Mouse (Mus musculus): Measurements from ENCODE around the gene Rftn1.

The Rftn1 gene

DNA sequence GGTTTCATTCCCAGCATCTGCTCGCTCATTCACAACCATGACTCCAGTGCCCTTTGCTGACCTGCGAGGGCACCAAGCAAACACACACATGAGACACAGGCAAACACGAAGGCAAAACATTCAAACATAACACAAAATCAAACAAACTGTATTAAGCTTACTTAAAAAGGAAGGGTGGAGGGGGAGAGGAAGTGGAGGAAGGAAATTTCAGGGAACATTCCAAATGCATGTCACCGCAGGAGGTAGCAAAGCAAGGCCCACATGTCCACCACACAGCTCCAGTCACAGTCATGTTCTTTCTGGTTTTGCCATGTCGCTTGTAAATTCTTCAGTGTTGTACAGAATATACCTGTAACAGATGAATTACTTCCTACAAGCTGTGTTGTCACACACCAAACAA is 207.0 kb downstream of the Rftn1 start:
- DNase-seq (ENCODE audit: low spot score in 2 of 2), result no peak

- DNase-seq (ENCODE audit: low spot score in 2 of 2), result no peak
Measured at GRCm38 (mm10) chr17:49982611-49983390, 207.7 kb downstream of the Rftn1 start.

- no peak for DNase-seq (ENCODE audit: low spot score in 2 of 2)
Measured at GRCm38 (mm10) chr17:49981591-49981990, 208.9 kb downstream of the Rftn1 start.

- no peak for DNase-seq (ENCODE audit: low spot score in 2 of 2)
Measured at GRCm38 (mm10) chr17:49979761-49980285, 210.7 kb downstream of the Rftn1 start.

GRCm38 (mm10) chr17:49977424-49977790 is 213.1 kb downstream of the Rftn1 start:
- DNase-seq (ENCODE audit: low spot score in 2 of 2), result no peak

GRCm38 (mm10) chr17:49976678-49977423 is 213.6 kb downstream of the Rftn1 start:
- no peak for DNase-seq (ENCODE audit: low spot score in 2 of 2)

DNA sequence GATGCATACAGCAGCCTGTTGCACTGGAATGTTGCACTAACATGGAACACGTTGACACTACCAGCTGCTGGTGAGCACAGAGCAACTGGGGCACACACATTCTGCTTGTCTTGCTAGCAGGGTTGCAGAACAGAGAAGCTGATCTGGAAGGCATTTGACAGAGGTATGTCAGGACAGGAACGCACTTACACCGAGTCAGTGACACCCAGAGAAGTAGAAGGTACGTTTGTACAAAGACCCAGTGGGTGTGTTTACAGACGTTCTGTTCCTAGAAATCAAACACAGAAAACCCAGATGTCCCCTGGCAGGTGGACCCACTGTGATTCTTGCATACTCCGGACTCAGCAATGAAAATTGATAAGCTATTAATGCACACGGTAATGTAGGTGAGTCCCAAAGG is 215.0 kb downstream of the Rftn1 start:
- DNase-seq (ENCODE audit: low spot score in 2 of 2), result no peak

- no peak for DNase-seq (ENCODE audit: low spot score in 2 of 2)
Measured at GRCm38 (mm10) chr17:49974996-49975395, 215.5 kb downstream of the Rftn1 start.

DNA sequence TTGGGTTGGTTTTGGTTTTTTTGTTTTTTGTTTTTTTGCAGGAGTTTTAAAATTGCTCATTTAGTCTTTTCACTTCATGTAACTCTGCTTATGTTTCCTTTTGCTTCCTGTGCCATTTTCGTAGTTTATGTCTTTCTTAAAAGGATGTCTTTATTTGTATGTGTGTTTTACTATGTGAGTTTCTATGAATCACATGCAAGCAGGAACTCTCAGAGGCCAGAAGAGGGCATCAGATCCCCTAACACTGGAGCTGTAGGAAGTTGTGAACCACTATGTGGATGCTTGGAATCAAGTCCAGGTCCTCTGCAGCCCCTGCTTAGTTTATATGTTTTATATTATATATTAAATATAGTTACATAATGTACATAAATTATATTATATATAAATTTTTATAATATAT is 218.3 kb downstream of the Rftn1 start:
- DNase-seq (ENCODE audit: low spot score in 2 of 2), result no peak

DNA sequence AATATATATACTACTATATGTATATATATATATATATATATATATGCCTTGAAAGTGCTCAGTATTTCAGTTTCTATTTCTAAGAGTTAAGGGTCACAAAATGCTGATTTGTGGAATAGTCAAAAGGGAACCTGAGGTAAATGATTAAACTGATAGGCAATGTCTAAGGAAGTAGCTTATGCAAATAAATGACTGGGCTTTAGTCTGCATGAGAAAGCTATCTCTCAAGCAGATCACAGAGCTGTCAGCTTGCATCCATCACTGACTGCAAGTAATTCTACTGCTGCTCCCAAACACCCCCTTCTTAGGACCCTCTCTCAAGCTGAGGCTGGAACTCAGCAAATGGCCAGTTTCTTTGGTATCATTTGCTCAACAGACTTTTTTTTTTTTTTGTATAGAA is 219.4 kb downstream of the Rftn1 start:
- DNase-seq (ENCODE audit: low spot score in 2 of 2), result no peak

DNA sequence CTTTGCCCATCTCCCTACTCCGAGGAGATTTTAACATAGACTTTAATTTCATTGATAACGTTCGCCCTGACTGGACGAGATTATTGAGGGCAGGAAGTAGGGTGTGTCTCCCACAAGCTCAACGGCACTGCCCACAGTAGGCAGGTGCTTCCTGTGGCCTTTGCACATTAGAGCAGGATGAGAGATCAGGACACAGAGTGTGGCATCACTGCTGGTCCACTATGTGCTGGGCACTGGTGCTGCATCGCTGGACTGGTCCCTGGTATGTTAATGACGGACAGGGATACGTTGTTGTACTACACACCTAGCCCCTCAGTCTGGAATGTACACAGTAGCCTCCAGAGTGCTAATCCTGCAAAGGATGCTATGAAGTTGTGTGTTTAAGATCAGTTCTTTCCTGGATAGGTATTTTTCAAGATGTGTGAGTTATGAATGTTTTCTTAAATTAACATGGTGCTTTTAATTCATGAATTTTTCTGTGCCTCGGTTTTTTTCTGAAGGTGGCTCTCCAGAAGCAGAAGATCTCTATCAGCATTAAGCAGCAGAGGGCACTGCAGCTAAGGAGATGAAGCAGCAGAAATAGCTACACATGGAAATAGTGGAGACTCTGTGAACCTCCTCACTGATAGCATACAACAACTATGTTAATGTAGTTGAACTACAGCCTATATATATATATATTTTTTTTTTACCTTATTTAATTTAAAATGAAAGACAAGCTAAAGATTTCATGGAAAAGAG is 221.8 kb downstream of the Rftn1 start:
- DNase-seq (ENCODE audit: low spot score in 2 of 2), result peak; percentile 28 to 39

- no peak for DNase-seq (ENCODE audit: low spot score in 2 of 2)
Measured at GRCm38 (mm10) chr17:49965846-49966762, 224.4 kb downstream of the Rftn1 start.

DNA sequence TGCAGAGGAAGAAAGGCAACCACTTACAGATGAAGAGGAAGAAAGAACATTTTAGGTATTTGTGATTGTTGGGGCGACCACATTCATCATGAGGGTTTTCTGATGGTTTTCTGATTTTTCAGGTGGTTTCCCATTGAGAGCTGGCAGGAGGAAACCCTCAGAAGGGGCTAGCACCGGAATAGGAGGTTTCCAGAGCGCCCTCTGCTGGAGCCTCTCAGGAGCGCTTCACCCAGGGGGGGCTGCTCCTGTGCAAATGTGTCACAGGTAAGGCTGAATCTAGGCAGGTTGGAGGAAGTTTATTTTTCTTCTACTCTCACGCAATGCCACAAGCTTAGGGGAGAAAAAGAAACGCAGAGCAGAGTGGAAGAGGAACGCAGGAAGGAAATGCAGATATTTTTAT is 225.4 kb downstream of the Rftn1 start:
- DNase-seq (ENCODE audit: low spot score in 2 of 2), result no peak

- DNase-seq (ENCODE audit: low spot score in 2 of 2), result no peak
Measured at GRCm38 (mm10) chr17:49964471-49964870, 226.0 kb downstream of the Rftn1 start.

GRCm38 (mm10) chr17:49959021-49959420 is 231.5 kb downstream of the Rftn1 start:
- DNase-seq (ENCODE audit: low spot score in 2 of 2), result no peak

DNA sequence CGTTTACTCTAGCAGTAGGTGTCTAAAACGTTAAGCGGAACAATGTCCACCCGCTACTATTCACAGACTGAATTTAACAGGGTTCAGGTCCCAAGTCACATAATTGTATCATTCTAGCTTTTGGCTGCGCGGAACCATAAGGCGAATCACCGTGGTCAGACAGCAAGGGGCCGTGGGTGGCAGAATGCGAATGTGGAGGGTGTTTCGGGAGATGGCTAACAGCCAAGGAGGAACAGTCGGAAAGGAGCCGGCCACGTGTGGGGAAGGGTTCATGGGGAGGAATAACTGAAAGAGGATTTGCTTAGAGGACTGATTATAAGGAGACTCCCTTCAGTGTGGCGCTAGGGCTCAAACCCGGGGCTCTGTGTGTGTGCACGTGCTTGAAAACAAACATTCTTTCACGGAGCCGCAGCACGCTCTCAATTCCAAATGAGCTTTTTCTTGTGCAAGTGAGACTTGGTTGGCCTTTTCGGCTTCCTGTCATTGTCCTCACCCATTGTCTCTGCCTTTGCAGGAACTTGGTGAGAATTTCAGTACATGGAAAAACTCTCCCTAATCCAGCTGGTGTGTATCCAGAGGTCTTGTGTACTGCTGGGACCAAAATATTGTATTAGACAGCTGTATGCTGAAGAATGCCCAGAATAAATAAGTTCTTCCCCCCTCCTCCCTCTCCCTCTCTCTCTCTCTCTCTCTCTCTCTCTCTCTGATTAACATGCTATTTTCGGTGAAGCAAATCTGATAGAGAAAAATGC is 238.4 kb downstream of the Rftn1 start:
- DNase-seq (ENCODE audit: low spot score in 2 of 2), result no peak

GRCm38 (mm10) chr17:49951491-49951855 is 239.0 kb downstream of the Rftn1 start:
- peak; percentile 72 to 80 for DNase-seq (ENCODE audit: low spot score in 2 of 2)

DNA sequence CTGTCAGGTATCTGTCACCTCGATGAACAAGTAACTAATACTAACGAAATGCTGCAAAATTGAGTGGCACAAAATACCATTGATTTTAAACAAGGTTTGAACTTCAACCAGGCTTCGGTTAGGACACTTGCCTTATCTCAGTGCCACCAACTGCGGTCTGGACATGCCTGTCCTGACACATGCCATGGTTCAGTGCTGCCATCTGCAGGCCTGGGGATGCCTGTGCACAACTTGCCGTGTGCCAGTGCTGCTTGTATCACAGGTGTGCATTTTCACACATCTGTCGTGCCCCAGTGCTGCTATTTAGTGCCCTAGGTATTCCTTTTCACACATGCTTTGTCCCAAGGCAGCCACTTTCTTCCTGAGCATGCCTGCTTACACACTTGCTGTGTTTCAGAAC is 247.8 kb downstream of the Rftn1 start:
- DNase-seq (ENCODE audit: low spot score in 2 of 2), result no peak

Measured in frontal cortex, postnatal 25 days (tissue).